Mouse (Mus musculus): ENCODE measurements around the gene Pelp1. TPM values are rescaled to one million over a fixed set of nuclear protein-coding genes. Genes with fewer than 3 reads are reported as not detected.

Pelp1 gene
- polyA plus RNA-seq, 1 experiment = 115 TPM

DNA sequence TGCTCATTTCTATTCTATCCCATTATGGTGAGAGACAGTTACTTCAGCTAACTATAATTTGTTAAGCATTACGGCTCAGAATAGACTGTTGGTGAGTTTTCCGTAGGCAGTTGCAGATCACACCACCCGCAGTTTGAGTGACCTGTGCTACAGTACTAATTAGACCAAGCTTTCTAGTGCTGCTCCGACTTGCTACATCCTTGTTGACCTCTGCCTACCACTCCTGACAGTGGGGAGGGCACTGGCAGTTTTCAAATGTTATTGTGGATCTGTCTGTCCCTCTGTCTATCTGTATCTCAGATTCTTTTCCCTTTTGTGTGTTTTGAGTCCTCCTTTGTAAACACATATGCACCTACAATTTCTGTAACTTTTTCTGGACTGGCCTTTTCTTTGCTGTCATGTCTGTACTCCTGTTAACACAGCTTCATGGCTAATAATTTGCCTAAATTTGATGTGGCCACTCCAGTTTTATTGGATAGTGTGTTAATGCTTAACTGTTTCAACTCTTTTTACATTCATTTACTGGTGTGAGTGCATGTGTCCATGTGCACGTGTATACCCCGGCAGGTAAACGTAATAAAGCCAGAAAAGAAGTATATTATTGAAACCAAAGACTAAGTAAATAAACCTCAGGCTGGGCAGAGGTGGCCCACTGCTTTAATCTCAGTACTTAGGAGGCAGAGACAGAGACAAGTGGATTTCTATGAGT, 36.8 kb downstream of the Pelp1 start:
- TF ChIP-seq GATA1 (IDR thresholded peaks at IDR 0.05; ENCODE audit: low read length) = no peak

- no peak for TF ChIP-seq GATA1 (IDR thresholded peaks at IDR 0.05; ENCODE audit: low read length)
These were observed 37.4 kb downstream of the Pelp1 start for GRCm38 (mm10) chr11:70372396-70372795.

DNA sequence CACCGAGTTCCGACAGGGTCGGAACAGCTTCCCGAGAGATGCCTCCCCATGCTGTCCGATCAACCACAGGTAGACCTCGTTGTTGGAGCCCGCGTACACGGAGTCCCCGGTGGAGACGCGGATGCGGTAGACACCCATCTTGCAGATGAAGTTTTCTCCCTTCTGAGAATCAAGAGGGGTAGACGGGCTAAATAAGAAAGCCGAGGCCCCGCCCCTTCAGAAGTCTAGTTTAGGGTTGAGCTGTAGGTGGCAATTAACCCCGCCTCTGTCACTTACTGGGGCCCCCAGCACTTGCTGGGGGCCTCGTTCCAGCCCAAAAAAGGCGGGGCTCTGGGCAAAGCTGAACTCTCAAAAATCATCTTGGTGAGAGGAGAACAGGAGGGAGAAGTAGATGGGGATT, 58.0 kb downstream of the Pelp1 start, which contains the start of gene Alox15:
Alox15 (minus strand) TSS at position 164 of the 400 bp plus-strand sequence.
- no peak for TF ChIP-seq GATA1 (IDR thresholded peaks at IDR 0.05; ENCODE audit: low read length)

DNA sequence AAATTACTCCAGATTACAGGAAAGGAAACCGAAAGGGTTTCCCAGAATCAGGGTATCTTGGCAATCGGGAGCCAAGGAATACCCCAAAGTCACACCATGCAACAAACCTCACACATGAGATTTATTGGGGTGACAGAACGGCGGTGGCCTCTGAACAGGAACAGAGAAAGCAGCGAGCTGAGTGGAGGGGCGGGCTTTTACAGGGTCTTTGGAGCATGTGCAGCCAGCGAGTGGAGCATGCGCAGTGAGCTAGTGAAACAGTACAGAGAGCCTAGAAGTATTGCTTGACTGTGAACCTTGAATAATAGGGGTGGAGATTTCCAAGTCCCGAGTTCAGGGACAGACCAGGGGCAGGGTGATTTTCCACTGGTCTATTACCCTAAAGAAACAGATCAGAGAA, 61.2 kb downstream of the Pelp1 start:
- no peak for TF ChIP-seq GATA1 (IDR thresholded peaks at IDR 0.05; ENCODE audit: low read length)

DNA sequence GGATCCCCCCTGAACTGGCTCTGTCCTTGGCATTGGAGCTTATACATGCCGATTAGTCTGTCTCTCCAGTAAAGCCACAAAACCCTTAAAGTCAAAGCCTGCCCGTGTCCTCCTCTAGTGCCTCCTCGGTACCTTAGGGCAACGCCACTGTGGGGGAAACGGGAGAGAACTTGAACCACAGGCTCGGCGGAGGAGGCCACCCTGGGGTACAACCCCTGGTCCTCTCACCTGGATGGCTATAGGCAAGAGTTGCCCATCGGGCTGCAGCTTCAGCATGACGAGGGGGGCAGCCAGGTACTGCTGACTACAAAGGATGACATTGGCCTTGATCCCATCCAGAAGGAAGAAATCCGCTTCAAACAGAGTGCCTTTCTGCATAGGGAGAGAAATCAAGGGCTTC, 62.0 kb downstream of the Pelp1 start:
- TF ChIP-seq GATA1 (IDR thresholded peaks at IDR 0.05; ENCODE audit: low read length) = no peak

- TF ChIP-seq GATA1 (IDR thresholded peaks at IDR 0.05; ENCODE audit: low read length) = no peak
These were observed 64.3 kb downstream of the Pelp1 start for GRCm38 (mm10) chr11:70345546-70345945.

- TF ChIP-seq GATA1 (IDR thresholded peaks at IDR 0.05; ENCODE audit: low read length) = no peak
These were observed 64.8 kb downstream of the Pelp1 start for GRCm38 (mm10) chr11:70345061-70345460.

Other genes with a start within 250 kb of the Pelp1 start
- not detected in 2 replicates for gene Slc16a11, start 197.3 kb downstream of the Pelp1 start, polyA plus RNA-seq (2012)
- gene Slc16a13, start 189.0 kb downstream of the Pelp1 start, polyA plus RNA-seq (2012) = 9.2 and 12.0 TPM in 2 replicates
- gene Bcl6b, start 180.2 kb downstream of the Pelp1 start, polyA plus RNA-seq (2012) = not detected in 2 replicates
- 88.8 and 123 TPM in 2 replicates for gene 0610010K14Rik, start 172.1 kb downstream of the Pelp1 start, polyA plus RNA-seq (2012)
- gene Gm21988, start 170.2 kb downstream of the Pelp1 start, polyA plus RNA-seq (2012) = 3.5 and 4.8 TPM in 2 replicates
- gene Rnasek, start 170.2 kb downstream of the Pelp1 start, polyA plus RNA-seq (2012) = 142 and 145 TPM in 2 replicates
- gene Alox12, start 154.7 kb downstream of the Pelp1 start, polyA plus RNA-seq (2012) = not detected in 2 replicates
- not detected in 2 replicates for gene Alox12e, start 87.4 kb downstream of the Pelp1 start, polyA plus RNA-seq (2012)
- gene Alox15, start 58.0 kb downstream of the Pelp1 start, polyA plus RNA-seq (2012) = not detected in 2 replicates
- gene Arrb2, start 22.6 kb upstream of the Pelp1 start, polyA plus RNA-seq (2012) = 202 and 316 TPM in 2 replicates
- 13.3 and 29.5 TPM in 2 replicates for gene Med11, start 41.9 kb upstream of the Pelp1 start, polyA plus RNA-seq (2012)
- not detected in 2 replicates for gene Zmynd15, start 49.4 kb upstream of the Pelp1 start, polyA plus RNA-seq (2012)
- not detected in 2 replicates for gene Cxcl16, start 50.0 kb upstream of the Pelp1 start, polyA plus RNA-seq (2012)
- not detected in 2 replicates for gene Tm4sf5, start 95.2 kb upstream of the Pelp1 start, polyA plus RNA-seq (2012)
- not detected in 2 replicates for gene Vmo1, start 104.6 kb upstream of the Pelp1 start, polyA plus RNA-seq (2012)
- gene Gltpd2, start 109.2 kb upstream of the Pelp1 start, polyA plus RNA-seq (2012) = not detected in 2 replicates
- gene Psmb6, start 115.3 kb upstream of the Pelp1 start, polyA plus RNA-seq (2012) = 201 and 213 TPM in 2 replicates
- not detected in 2 replicates for gene Gm40193, start 122.9 kb upstream of the Pelp1 start, polyA plus RNA-seq (2012)
- 0.02 and 0.04 TPM in 2 replicates for gene Pld2, start 130.0 kb upstream of the Pelp1 start, polyA plus RNA-seq (2012)
- 99.2 and 116 TPM in 2 replicates for gene Mink1, start 152.8 kb upstream of the Pelp1 start, polyA plus RNA-seq (2012)
- not detected in 2 replicates for gene 4930544D05Rik, start 205.8 kb upstream of the Pelp1 start, polyA plus RNA-seq (2012)
- gene Chrne, start 209.2 kb upstream of the Pelp1 start, polyA plus RNA-seq (2012) = not detected in 2 replicates
- 30.8 and 34.3 TPM in 2 replicates for gene Gp1ba, start 229.1 kb upstream of the Pelp1 start, polyA plus RNA-seq (2012)
- gene Rnf167, start 237.2 kb upstream of the Pelp1 start, polyA plus RNA-seq (2012) = 82.3 and 110 TPM in 2 replicates
- 98.8 and 132 TPM in 2 replicates for gene Slc25a11, start 237.4 kb upstream of the Pelp1 start, polyA plus RNA-seq (2012)
- gene Pfn1, start 244.6 kb upstream of the Pelp1 start, polyA plus RNA-seq (2012) = 4,535 and 5,925 TPM in 2 replicates
- 3.4 and 6.5 TPM in 2 replicates for gene Eno3, start 247.2 kb upstream of the Pelp1 start, polyA plus RNA-seq (2012)